Mouse (Mus musculus): ENCODE data around the gene Tmem60. TPM values are rescaled to one million over a fixed set of nuclear protein-coding genes. Genes with fewer than 3 reads are reported as not detected.

The Tmem60 gene
- total RNA-seq, 2 experiments from 2014 or later: 16.1 to 23.0 TPM

- DNase-seq: no peak
Observed at GRCm38 (mm10) chr5:20906191-20906590, 24.2 kb downstream of the Tmem60 start.

GRCm38 (mm10) chr5:20911741-20912140, 29.8 kb downstream of the Tmem60 start:
- DNase-seq: no peak

GRCm38 (mm10) chr5:20913372-20914275, 31.6 kb downstream of the Tmem60 start:
- peak; percentile 58 to 79 for DNase-seq

- no peak for DNase-seq
Observed at GRCm38 (mm10) chr5:20918967-20919366, 37.0 kb downstream of the Tmem60 start.

- DNase-seq: no peak
Observed at GRCm38 (mm10) chr5:20919566-20919965, 37.6 kb downstream of the Tmem60 start.

- DNase-seq: no peak
Observed at GRCm38 (mm10) chr5:20924608-20925007, 42.6 kb downstream of the Tmem60 start.

- peak; percentile 63 to 69 for DNase-seq
Observed at GRCm38 (mm10) chr5:20925451-20925850, 43.5 kb downstream of the Tmem60 start.

- DNase-seq: no peak
Observed at GRCm38 (mm10) chr5:20929669-20930151, 47.7 kb downstream of the Tmem60 start.

- no peak for DNase-seq
Observed at GRCm38 (mm10) chr5:20930430-20930829, 48.4 kb downstream of the Tmem60 start.

- no peak for DNase-seq
Observed at GRCm38 (mm10) chr5:20931300-20931699, 49.3 kb downstream of the Tmem60 start.

- no peak for DNase-seq
Observed at GRCm38 (mm10) chr5:20932585-20932984, 50.6 kb downstream of the Tmem60 start.

GRCm38 (mm10) chr5:20935934-20936333, 53.9 kb downstream of the Tmem60 start:
- no peak for DNase-seq

Other genes starting within 250 kb of the Tmem60 start
- gene Phtf2, start 67 bp upstream of the Tmem60 start, total RNA-seq (2021): 10 to 100 TPM in 1 of 2 experiments, 1 to 10 TPM in 1; 10.0 to 10.9 TPM
- 10 to 100 TPM; 14.2 to 16.8 TPM for gene Rsbn1l, start 74.2 kb downstream of the Tmem60 start, total RNA-seq (2021)
- 10 to 100 TPM; 59.6 to 66.4 TPM for gene Ptpn12, start 173.7 kb downstream of the Tmem60 start, total RNA-seq (2021)

All from adrenal gland, postnatal 36 days (tissue).